Mouse (Mus musculus) lung, embryonic 16.5 days (tissue): ENCODE results near the gene Epas1. TPM values are rescaled to one million over a fixed set of nuclear protein-coding genes. Genes with fewer than 3 reads are reported as not detected.

Source experiments
- ATAC-seq: fragments of 200-750 bp; cut with Nextera tagmentation; 2 replicates; pipeline ENCODE4 v1.8.0; 2017; ENCODE audit warnings: low read depth, mild to moderate bottlenecking, moderate library complexity
- H3K27ac ChIP-seq: fragments of 300-500 bp; sonication (generic); 2 replicates; pipeline ENCODE4 v1.5.1; 2014; ENCODE audit warnings: mild to moderate bottlenecking, control low read depth, low read length
- H3K27me3 ChIP-seq: fragments of 300-500 bp; sonication (generic); 2 replicates; pipeline ENCODE4 v1.6.1; 2014; ENCODE audit warnings: low read depth, low read length, mixed read lengths; ENCODE audit not compliant: control insufficient read depth, insufficient read depth
- H3K36me3 ChIP-seq: fragments of 300-500 bp; sonication (generic); 2 replicates; pipeline ENCODE4 v1.6.1; 2014; ENCODE audit warnings: low read length; ENCODE audit not compliant: control insufficient read depth, insufficient read depth
- H3K4me1 ChIP-seq: fragments of 300-500 bp; sonication (generic); replicated peaks from 2 replicates; pipeline ENCODE4 v1.6.1; 2014; ENCODE audit warnings: low read length, mixed read lengths; ENCODE audit not compliant: control insufficient read depth, insufficient read depth
- H3K4me2 ChIP-seq: fragments of 300-500 bp; sonication (generic); 2 replicates; pipeline ENCODE4 v1.6.1; 2014; ENCODE audit warnings: low read depth, low read length, control low read depth
- H3K4me3 ChIP-seq: fragments of 300-500 bp; sonication (generic); 2 replicates; pipeline ENCODE4 v1.5.1; 2014; ENCODE audit warnings: mild to moderate bottlenecking, low read length, control low read depth
- H3K9ac ChIP-seq: fragments of 300-500 bp; sonication (generic); 2 replicates; pipeline ENCODE4 v1.6.1; 2014; ENCODE audit warnings: low read length, control low read depth
- H3K9me3 ChIP-seq: fragments of 300-500 bp; sonication (generic); 2 replicates; pipeline ENCODE4 v1.6.1; 2016; ENCODE audit warnings: low read length; ENCODE audit not compliant: control insufficient read depth
- WGBS: fragments of 180-500 bp; shearing (Covaris S2); extraction: QIAGEN DNeasy Blood & Tissue Kit; methylation state at CpG from one replicate; pipeline ENCODE4 v1.1.7; 2014; 5-methylcytosine and 5-hydroxymethylcytosine counted together
- polyA plus RNA-seq: library from polyadenylated mRNA; unstranded; fragments of >200 nt; fragmentation: Nextera tagmentation; extraction: Ambion mirVana; gene quantifications from 2 replicates; pipeline ENCODE4 v1.2.1, GENCODE M21; 2015

Epas1 gene
- polyA plus RNA-seq, 1 experiment from 2014 or later: 14.5 TPM

DNA sequence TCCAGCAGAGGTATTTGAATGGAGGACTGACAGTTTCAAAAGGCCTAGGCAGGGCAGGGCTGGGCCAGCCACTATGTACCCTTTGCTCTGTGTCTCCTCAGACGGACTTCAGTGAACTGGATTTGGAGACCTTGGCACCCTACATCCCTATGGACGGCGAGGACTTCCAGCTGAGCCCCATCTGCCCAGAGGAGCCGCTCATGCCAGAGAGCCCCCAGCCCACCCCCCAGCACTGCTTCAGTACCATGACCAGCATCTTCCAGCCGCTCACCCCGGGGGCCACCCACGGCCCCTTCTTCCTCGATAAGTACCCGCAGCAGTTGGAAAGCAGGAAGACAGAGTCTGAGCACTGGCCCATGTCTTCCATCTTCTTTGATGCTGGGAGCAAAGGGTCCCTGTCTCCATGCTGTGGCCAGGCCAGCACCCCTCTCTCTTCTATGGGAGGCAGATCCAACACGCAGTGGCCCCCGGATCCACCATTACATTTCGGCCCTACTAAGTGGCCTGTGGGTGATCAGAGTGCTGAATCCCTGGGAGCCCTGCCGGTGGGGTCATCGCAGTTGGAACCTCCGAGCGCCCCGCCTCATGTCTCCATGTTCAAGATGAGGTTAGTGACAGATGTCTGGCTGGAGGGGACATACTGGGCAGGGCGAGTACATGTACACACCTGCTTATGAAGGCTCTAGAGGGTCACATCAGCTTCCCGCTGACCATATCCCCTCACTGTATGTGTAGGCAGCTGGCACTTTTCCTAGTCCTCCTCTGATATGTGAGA, 74.1 kb downstream of the Epas1 start:
- H3K9me3 ChIP-seq: no peaks in the 10 kb centered on the region
- no peaks in the 10 kb centered on the region for H3K27me3 ChIP-seq
- no peak overlapping the region for H3K9ac ChIP-seq
- 87% methylated on average over 19 of the region's 19 CpGs for WGBS
- ATAC-seq: no peak
- no peaks in the 10 kb centered on the region for H3K36me3 ChIP-seq
- no peak overlapping the region for H3K27ac ChIP-seq
- H3K4me1 ChIP-seq: no peaks in the 10 kb centered on the region
- H3K4me2 ChIP-seq: no peak overlapping the region
- H3K4me3 ChIP-seq: no peak overlapping the region

- no peak for ATAC-seq
- Histone ChIP-seq H3K36me3 (no peaks in the 10 kb centered on the region), H3K4me3 (no peak overlapping the region), H3K9ac (no peak overlapping the region), H3K27me3 (no peaks in the 10 kb centered on the region), H3K27ac (no peak overlapping the region), H3K9me3 (no peaks in the 10 kb centered on the region), H3K4me2 (no peak overlapping the region), H3K4me1 (no peaks in the 10 kb centered on the region)
- 93% methylated on average over 11 of the region's 11 CpGs for WGBS
Observed at GRCm38 (mm10) chr17:86828500-86828899, 75.0 kb downstream of the Epas1 start.

DNA sequence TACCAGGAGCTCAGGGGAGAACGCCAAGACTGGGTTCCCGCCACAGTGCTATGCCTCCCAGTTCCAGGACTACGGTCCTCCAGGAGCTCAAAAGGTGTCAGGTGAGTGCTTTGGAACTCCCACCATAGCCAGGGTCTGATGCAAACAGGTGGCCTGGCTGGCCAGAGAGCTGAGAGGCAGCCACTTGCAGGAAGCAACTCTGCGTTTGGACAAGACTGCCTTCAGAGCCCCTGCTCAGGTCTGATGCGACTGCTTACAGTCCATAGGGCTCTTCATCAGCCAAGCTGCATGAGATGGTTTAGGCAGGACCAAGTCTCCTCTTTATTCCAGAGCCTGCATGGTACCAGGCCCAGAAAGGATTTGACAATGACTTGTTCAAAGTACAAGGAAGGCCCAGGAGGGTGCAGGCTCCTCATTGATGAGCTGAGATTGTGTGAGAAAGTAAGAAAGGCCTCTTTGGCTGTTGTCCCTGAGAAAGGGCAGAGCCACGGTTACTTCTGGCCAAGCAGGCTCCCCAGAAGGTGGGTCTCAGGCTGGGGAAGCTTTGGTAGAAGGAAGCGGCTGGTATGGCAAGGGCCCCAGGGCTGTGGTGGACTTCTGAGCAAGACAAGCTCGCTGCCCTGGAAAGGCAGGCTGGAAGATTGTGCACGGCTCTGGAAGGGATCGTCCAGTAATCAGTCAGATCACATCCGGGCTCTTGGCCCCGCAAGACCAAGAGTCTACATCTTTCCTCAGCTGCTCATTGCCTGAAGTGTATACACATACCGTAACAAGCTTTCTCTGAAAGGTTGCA, 76.1 kb downstream of the Epas1 start:
- Histone ChIP-seq H3K9me3 (no peaks in the 10 kb centered on the region), H3K36me3 (no peaks in the 10 kb centered on the region), H3K9ac (no peak overlapping the region), H3K27me3 (no peaks in the 10 kb centered on the region), H3K4me2 (no peak overlapping the region), H3K4me1 (no peaks in the 10 kb centered on the region), H3K27ac (no peak overlapping the region), H3K4me3 (no peak overlapping the region)
- 79% methylated on average over 13 of the region's 13 CpGs for WGBS
- no peak for ATAC-seq

GRCm38 (mm10) chr17:86830893-86831292, 77.4 kb downstream of the Epas1 start:
- Histone ChIP-seq H3K4me2 (no peak overlapping the region), H3K4me3 (no peak overlapping the region), H3K4me1 (no peaks in the 10 kb centered on the region), H3K9me3 (no peaks in the 10 kb centered on the region), H3K9ac (no peak overlapping the region), H3K36me3 (no peaks in the 10 kb centered on the region), H3K27ac (no peak overlapping the region), H3K27me3 (no peaks in the 10 kb centered on the region)
- ATAC-seq: no peak
- WGBS: 78% methylated on average over 12 of the region's 12 CpGs

DNA sequence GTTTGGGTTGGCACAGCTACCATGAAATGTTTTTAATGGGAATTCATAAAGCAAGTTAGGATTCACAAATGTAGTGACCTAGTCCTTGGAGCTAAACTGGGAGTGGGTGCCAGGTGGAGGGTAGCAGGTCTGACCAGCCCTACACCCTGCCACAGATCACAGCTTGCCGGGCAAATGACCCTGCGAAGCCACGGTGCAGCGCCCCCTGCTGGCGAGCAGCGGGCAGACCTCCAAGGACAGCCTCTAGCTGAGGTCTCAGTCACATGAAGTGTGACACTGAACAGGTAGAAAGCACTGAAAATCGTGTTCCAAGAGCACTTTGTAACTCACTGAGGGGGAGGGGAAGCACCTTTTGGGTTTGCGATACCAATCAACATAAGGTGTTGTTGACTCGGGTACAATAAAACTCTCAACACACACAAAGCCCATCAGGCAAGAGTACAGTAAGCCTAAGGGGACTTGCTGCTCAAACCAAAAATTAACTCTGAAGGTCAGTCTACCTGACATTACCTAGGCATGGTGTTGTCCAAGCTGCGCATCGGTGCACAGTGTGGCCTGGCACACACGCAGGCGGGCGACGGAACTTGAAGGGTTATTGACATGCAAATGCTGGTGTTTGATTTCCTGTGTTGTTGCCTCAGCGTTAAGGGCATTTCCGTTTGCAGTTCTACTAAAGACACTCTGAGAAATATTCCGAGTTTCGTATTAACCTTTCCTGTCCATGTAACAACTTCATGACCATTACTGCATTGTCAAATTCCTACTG, 79.2 kb downstream of the Epas1 start:
- Histone ChIP-seq H3K4me1 (no peaks in the 10 kb centered on the region), H3K27me3 (no peaks in the 10 kb centered on the region), H3K9me3 (no peaks in the 10 kb centered on the region), H3K4me3 (no peak overlapping the region), H3K9ac (no peak overlapping the region), H3K36me3 (no peaks in the 10 kb centered on the region), H3K4me2 (no peak overlapping the region), H3K27ac (no peak overlapping the region)
- ATAC-seq: no peak
- WGBS: 66% methylated on average over 19 of the region's 19 CpGs

- Histone ChIP-seq H3K4me3 (no peak overlapping the region), H3K27me3 (no peaks in the 10 kb centered on the region), H3K27ac (no peak overlapping the region), H3K9ac (no peak overlapping the region), H3K4me2 (no peak overlapping the region), H3K36me3 (no peaks in the 10 kb centered on the region), H3K9me3 (no peaks in the 10 kb centered on the region), H3K4me1 (no peaks in the 10 kb centered on the region)
- 88% methylated on average over 10 of the region's 10 CpGs for WGBS
- ATAC-seq: no peak
Observed at GRCm38 (mm10) chr17:86833945-86834344, 80.4 kb downstream of the Epas1 start.

- 79% methylated on average over 5 of the region's 5 CpGs for WGBS
- no peak overlapping the region for H3K4me2 ChIP-seq
- H3K27me3 ChIP-seq: no peaks in the 10 kb centered on the region
- no peak overlapping the region for H3K27ac ChIP-seq
- H3K9me3 ChIP-seq: no peaks in the 10 kb centered on the region
- H3K4me1 ChIP-seq: no peaks in the 10 kb centered on the region
- ATAC-seq: no peak
- H3K36me3 ChIP-seq: no peaks in the 10 kb centered on the region
- no peak overlapping the region for H3K4me3 ChIP-seq
- H3K9ac ChIP-seq: no peak overlapping the region
Observed at GRCm38 (mm10) chr17:86839308-86839707, 85.8 kb downstream of the Epas1 start.

DNA sequence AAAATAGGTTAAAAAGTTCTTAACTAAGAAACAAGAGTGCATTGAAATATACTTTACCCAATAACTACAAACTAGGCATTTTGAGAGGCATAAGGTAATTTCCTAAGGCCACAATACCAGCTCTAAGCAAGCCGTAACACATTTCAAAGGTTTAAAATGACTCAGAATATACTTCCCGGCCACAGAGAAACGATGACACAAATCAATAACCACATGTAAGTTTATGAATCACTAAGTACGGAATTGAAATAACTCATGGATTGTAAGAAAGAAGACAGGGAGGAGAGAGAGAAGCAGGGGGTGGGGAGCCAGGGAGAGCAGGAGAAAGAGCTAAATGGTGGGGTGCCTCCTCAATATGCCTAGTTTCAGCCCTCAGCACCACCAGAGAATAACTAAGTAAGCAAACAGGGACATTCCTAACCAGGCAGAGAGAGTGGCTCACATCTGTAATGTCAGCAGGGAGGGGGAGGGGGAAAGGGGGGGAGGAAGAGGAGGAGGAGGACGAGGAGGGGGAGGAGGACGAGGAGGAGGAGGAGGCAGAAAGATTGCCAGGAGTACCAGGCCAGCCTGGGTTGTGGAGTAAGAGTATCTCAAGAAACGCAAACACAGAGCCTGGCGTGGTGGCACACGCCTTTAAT, 97.3 kb downstream of the Epas1 start:
- no peak overlapping the region for H3K9ac ChIP-seq
- no peaks in the 10 kb centered on the region for H3K27me3 ChIP-seq
- H3K36me3 ChIP-seq: no peaks in the 10 kb centered on the region
- H3K4me2 ChIP-seq: no peak overlapping the region
- no peaks in the 10 kb centered on the region for H3K9me3 ChIP-seq
- no peak for ATAC-seq
- H3K4me3 ChIP-seq: no peak overlapping the region
- H3K27ac ChIP-seq: no peak overlapping the region
- 55% methylated on average over 9 of the region's 9 CpGs for WGBS
- H3K4me1 ChIP-seq: no peaks in the 10 kb centered on the region

DNA sequence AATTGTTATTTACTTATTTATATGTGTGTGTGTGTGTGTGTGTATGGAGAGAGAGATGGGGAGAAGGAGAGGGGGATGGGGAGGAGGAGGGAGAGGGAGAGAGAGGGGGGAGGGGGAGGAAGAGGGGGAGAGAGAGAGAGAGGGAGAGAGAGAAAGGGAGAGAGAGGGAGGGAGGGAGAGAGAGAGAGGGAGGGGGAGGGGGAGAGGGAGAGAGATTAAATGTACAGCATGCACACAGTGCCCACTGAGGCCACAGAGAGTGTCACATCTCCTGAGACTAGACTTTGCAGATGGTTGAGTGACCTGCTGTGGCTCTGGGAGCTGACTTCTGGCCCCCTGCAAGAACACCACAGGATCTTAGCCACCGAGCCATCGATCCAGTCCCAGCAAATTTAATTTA, 98.3 kb downstream of the Epas1 start:
- Histone ChIP-seq H3K27ac (no peak overlapping the region), H3K9me3 (no peaks in the 10 kb centered on the region), H3K9ac (no peak overlapping the region), H3K27me3 (no peaks in the 10 kb centered on the region), H3K4me2 (no peak overlapping the region), H3K36me3 (no peaks in the 10 kb centered on the region), H3K4me1 (no peaks in the 10 kb centered on the region), H3K4me3 (no peak overlapping the region)
- WGBS: 73% methylated on average over 2 of the region's 2 CpGs
- ATAC-seq: no peak
